Mouse (Mus musculus) embryo, embryonic 11 days (tissue): Measurements from ENCODE around the gene Msrb3.

Experiments
- DNase-seq: peaks from one replicate; pipeline ENCODE4 v3.0.0-alpha.2; 2015

The Msrb3 gene

DNA sequence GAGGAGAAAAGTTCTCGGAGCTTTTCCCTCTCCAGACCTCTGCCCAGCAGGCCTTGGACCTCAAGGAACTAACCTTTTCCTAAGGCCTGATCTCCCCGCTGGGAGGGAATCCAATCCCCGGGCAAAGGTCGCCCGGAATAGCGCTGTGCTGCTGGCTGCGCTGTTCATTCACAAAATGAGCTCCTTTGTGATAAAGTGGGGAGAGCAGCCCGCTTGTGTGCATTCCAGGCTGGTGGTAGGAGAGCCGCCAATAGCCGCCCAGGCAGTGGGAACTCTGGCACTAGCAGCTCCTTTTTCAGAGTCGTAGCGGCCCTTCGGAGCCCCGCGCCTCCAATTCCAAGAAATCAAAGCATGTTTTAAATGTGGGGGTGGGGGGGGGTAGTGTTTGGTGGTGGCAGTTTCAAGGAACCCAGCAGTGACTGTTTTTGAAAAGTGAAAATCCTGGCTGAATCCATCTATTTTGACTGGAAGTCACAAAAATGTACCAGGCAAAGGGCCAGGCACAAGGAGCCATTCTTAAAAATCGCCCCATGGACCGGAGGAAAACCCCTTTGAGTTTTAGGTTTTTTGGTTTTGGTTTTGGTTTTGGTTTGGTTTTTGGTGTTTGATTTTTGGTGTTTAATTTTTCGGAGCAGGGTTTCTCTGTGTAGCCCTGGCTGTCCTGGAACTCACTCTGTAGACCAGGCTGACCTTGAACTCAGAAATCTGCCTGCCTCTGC lies 153.6 kb downstream of the Msrb3 start:
- DNase-seq, result peak; percentile 94

DNA sequence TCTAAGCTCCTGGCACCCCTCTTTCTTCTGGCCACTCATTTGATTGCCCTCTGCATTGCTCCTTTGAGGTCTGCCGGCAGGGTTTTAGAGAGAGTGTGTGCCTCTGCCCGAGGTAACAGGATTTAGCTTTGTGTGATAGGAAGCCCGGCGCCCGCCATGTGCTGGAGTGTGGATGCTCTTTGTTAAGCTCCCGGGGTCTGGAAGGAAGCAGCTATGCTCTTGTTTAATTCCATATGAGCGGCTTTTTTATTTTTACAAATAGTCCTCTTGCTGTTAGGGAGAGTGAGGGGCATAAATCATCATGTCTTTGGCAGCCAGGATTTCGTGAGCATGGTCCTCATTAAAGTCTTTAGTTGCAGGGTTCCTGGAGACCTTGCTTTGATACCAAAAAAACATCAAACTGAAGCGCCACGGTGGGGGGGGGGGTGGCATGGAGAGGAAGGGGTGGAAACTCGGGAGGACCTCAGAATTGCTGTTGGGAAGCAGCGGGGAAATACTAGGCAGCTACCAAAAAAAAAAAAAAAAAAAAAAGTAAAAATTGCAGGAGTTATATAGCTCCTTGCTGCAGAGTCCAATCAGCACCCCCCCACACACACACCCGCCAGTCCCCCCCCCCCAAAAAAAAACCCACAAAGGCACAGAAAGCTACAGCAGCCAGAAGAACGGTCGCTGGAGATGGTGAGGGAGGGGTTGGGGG lies 154.3 kb downstream of the Msrb3 start:
- DNase-seq, result peak; percentile 82

DNA sequence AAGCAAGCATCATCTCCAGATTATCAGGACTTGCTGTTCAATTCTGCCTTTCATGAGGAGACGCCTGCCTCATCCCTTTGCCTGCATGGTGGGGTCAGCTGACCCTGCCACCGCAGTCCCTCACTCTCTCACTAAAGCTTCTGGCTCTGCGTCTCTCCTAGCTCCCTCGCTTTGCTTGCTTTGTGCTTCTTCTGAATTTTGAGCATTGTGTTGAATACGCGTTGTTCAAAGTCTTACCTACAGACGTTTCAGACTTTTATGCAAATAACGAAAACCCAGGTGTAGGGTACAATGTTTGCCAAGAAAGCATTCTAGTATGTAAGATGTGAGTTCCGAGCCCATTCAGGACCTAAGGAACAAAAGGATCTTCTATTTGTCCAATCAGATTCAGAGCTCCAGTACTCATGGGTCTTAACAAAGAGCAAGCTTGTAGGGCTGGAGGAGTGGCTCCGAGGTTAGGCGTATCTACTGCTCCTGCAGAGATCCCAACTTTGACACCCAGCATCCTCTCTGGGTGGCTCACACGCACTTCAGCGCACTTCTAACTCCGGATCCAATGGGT lies 162.3 kb downstream of the Msrb3 start:
- peak; percentile 54 for DNase-seq

DNA sequence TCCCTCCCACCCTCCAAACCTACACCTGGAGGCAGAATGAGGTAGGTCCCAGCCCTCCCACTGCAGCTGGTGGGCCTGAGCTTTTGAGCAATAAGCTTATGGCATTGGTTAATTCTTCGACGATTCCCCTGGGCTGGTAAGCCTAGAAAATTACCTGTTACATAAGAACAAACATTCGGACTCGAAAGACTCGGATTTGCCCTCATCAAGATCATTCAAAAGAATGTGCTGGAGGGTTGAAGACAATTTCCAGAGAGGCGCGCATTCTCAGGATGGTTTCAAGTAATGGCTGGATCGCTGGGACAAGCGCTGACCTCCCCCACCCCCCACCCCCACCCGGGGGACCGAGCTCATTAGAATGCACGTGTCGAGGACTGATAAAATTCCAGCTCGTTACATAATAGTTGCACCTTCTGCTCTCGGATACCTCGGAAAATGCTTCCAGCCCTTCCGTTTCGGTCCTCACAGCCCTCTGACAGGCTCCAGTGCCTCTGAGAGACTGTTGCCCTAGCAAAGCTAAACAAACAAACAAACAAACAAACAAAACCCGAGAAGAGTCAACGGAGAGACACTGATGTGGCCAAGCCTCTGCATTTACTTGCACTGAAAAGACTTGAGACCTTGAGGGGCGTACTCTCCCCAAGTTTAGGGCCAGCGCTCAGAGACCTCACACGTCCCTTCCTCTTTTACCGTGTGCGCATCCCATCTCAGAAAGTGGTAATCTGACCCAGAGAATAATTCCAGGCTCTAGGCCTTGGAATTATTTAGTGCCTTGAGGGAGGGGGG lies 163.0 kb downstream of the Msrb3 start:
- peak; percentile 46 for DNase-seq

DNA sequence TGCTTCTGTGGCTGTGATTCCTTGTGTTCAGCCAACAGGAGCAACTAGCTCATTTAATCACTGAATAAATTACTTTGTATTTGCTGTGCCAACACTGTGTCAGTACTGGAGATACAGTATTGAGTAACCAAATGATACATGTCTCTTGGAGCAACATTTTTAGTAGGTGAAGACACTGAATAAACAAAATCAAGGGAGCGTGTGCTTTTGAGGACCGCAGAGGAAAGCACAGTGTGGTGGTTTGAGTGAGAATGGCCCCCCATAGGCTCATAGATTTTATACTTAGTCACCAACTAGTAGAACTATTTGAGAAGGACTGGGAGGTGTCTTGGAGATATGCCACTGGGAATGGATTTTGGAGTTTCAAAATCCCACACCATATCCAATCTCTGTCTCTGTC lies 164.5 kb downstream of the Msrb3 start:
- DNase-seq, result no peak
